Mouse (Mus musculus) intestine, embryonic 14.5 days (tissue): Measurements from ENCODE around the gene Loxl4. TPM values are rescaled to one million over a fixed set of nuclear protein-coding genes. Genes with fewer than 3 reads are reported as not detected.
A peak's percentile ranks its signal among the peaks of the same experiment; 100 is the strongest.

Experiments used
- ATAC-seq: fragments of 200-750 bp; cut with Nextera tagmentation; replicated peaks from 2 replicates; pipeline ENCODE4 v1.8.0; 2017; ENCODE audit warnings: low read depth, moderate number of reproducible peaks, moderate TSS enrichment, moderate library complexity; ENCODE audit not compliant: low FRiP score, low TSS enrichment
- DNase-seq: peaks from one replicate; pipeline ENCODE4 v3.0.0-alpha.2; 2018; ENCODE audit warnings: low spot score
- H3K27ac ChIP-seq: fragments of 300-500 bp; sonication (generic); 2 replicates; pipeline ENCODE4 v1.5.1; 2014; ENCODE audit warnings: low read depth, mild to moderate bottlenecking, control low read depth
- H3K27me3 ChIP-seq: fragments of 300-500 bp; sonication (generic); replicated peaks from 2 replicates; pipeline ENCODE4 v1.6.1; 2014; ENCODE audit warnings: low read length, control low read depth; ENCODE audit not compliant: control insufficient read depth, insufficient read depth
- H3K36me3 ChIP-seq: fragments of 300-500 bp; sonication (generic); 2 replicates; pipeline ENCODE4 v1.6.1; 2014; ENCODE audit warnings: low read length, control low read depth; ENCODE audit not compliant: control insufficient read depth, insufficient read depth
- H3K4me1 ChIP-seq: fragments of 300-500 bp; sonication (generic); replicated peaks from 2 replicates; pipeline ENCODE4 v1.6.1; 2014; ENCODE audit warnings: low read length, control low read depth, mixed read lengths; ENCODE audit not compliant: control insufficient read depth, insufficient read depth
- H3K4me2 ChIP-seq: fragments of 300-500 bp; sonication (generic); 2 replicates; pipeline ENCODE4 v1.6.1; 2014; ENCODE audit warnings: low read length
- H3K4me3 ChIP-seq: fragments of 300-500 bp; sonication (generic); 2 replicates; pipeline ENCODE4 v1.5.1; 2014; ENCODE audit warnings: low read depth, low read length, control low read depth, mixed read lengths
- H3K9ac ChIP-seq: fragments of 300-500 bp; sonication (generic); 2 replicates; pipeline ENCODE4 v1.6.1; 2014; ENCODE audit warnings: mild to moderate bottlenecking, low read length
- H3K9me3 ChIP-seq: fragments of 300-500 bp; sonication (generic); 2 replicates; pipeline ENCODE4 v1.6.1; 2016; ENCODE audit warnings: low read length, control low read depth; ENCODE audit not compliant: control insufficient read depth
- WGBS: fragments of 180-500 bp; shearing (Covaris S2); extraction: QIAGEN DNeasy Blood & Tissue Kit; methylation state at CpG from one replicate; pipeline ENCODE4 v1.1.7; 2014; 5-methylcytosine and 5-hydroxymethylcytosine counted together
- polyA plus RNA-seq: library from polyadenylated mRNA; unstranded; fragments of >200 nt; fragmentation: Nextera tagmentation; extraction: Ambion mirVana; gene quantifications from 2 replicates; pipeline ENCODE4 v1.2.1, GENCODE M21; 2014

The Loxl4 gene
- polyA plus RNA-seq, 1 experiment from 2014 or later = 1.8 TPM

GRCm38 (mm10) chr19:42631541-42631961 lies 18.9 kb upstream of the Loxl4 start:
- H3K4me2 ChIP-seq = peak overlapping the region; percentile 35
- 0 out of 2 replicates have a peak, but pooled peaks cover 2% of the 10 kb centered on the region for H3K27me3 ChIP-seq
- peak; percentile 68 for DNase-seq
- 3% methylated on average over 8 of the region's 8 CpGs for WGBS
- 0 out of 2 replicates have a peak, but pooled peaks have one; percentile 53 for ATAC-seq
- no peaks in the 10 kb centered on the region for H3K36me3 ChIP-seq
- no peak overlapping the region for H3K9ac ChIP-seq
- no peaks in the 10 kb centered on the region for H3K9me3 ChIP-seq
- H3K4me1 ChIP-seq = peaks cover 9% of the 10 kb centered on the region; the same call in 1 of the 2 replicates
- H3K4me3 ChIP-seq = 0 out of 2 replicates have a peak overlapping the region, but pooled peaks have one; percentile 10
- H3K27ac ChIP-seq = peak overlapping the region; percentile 51; the same call in 1 of the 2 replicates

GRCm38 (mm10) chr19:42628068-42628467 lies 15.5 kb upstream of the Loxl4 start:
- Histone ChIP-seq H3K4me2 (no peak overlapping the region), H3K9ac (no peak overlapping the region), H3K4me1 (peaks cover 9% of the 10 kb centered on the region; the same call in 1 of the 2 replicates), H3K27ac (no peak overlapping the region), H3K4me3 (no peak overlapping the region), H3K36me3 (no peaks in the 10 kb centered on the region), H3K27me3 (0 out of 2 replicates have a peak, but pooled peaks cover under 1% of the 10 kb centered on the region), H3K9me3 (no peaks in the 10 kb centered on the region)
- WGBS = 83% methylated on average over 6 of the region's 6 CpGs
- ATAC-seq (no peak), DNase-seq (peak; percentile 12)

GRCm38 (mm10) chr19:42613647-42614225 lies 1.1 kb upstream of the Loxl4 start:
- H3K9me3 ChIP-seq = no peaks in the 10 kb centered on the region
- peaks cover 6% of the 10 kb centered on the region for H3K4me1 ChIP-seq
- no peaks in the 10 kb centered on the region for H3K36me3 ChIP-seq
- H3K9ac ChIP-seq = no peak overlapping the region
- ATAC-seq (no peak), DNase-seq (no peak)
- H3K4me2 ChIP-seq = no peak overlapping the region
- 72% methylated on average over 7 of the region's 7 CpGs for WGBS
- H3K4me3 ChIP-seq = no peak overlapping the region
- H3K27me3 ChIP-seq = 0 out of 2 replicates have a peak, but pooled peaks cover 5% of the 10 kb centered on the region
- H3K27ac ChIP-seq = no peak overlapping the region

GRCm38 (mm10) chr19:42613116-42613515 lies 503 bp upstream of the Loxl4 start:
- Histone ChIP-seq H3K4me3 (peak overlapping the region; percentile 34), H3K27me3 (0 out of 2 replicates have a peak, but pooled peaks cover 5% of the 10 kb centered on the region), H3K4me2 (peak overlapping the region; percentile 64), H3K9ac (peak overlapping the region; percentile 39), H3K4me1 (peaks cover 6% of the 10 kb centered on the region), H3K9me3 (no peaks in the 10 kb centered on the region), H3K27ac (no peak overlapping the region), H3K36me3 (no peaks in the 10 kb centered on the region)
- ATAC-seq (no peak), DNase-seq (peak; percentile 58)
- WGBS = 19% methylated on average over 7 of the region's 7 CpGs

GRCm38 (mm10) chr19:42611746-42612145 lies 867 bp downstream of the Loxl4 start:
- Histone ChIP-seq H3K9ac (no peak overlapping the region), H3K27me3 (0 out of 2 replicates have a peak, but pooled peaks cover 5% of the 10 kb centered on the region), H3K4me1 (peaks cover 6% of the 10 kb centered on the region), H3K9me3 (no peaks in the 10 kb centered on the region), H3K36me3 (no peaks in the 10 kb centered on the region), H3K4me3 (no peak overlapping the region), H3K27ac (no peak overlapping the region), H3K4me2 (no peak overlapping the region)
- DNase-seq = no peak
- 83% methylated on average over 4 of the region's 4 CpGs for WGBS
- no peak for ATAC-seq

- Histone ChIP-seq H3K9ac (no peak overlapping the region), H3K36me3 (no peaks in the 10 kb centered on the region), H3K4me3 (no peak overlapping the region), H3K4me2 (no peak overlapping the region), H3K27ac (no peak overlapping the region), H3K27me3 (0 out of 2 replicates have a peak, but pooled peaks cover 5% of the 10 kb centered on the region), H3K4me1 (peaks cover 6% of the 10 kb centered on the region), H3K9me3 (no peaks in the 10 kb centered on the region)
- WGBS = 96% methylated on average over 3 of the region's 3 CpGs
- ATAC-seq (no peak), DNase-seq (no peak)
Observed at GRCm38 (mm10) chr19:42609716-42610115, 2.9 kb downstream of the Loxl4 start.

GRCm38 (mm10) chr19:42608082-42608481 lies 4.5 kb downstream of the Loxl4 start:
- Histone ChIP-seq H3K27me3 (no peaks in the 10 kb centered on the region), H3K4me2 (no peak overlapping the region), H3K9ac (no peak overlapping the region), H3K4me3 (no peak overlapping the region), H3K27ac (no peak overlapping the region), H3K36me3 (no peaks in the 10 kb centered on the region), H3K4me1 (peaks cover 3% of the 10 kb centered on the region), H3K9me3 (no peaks in the 10 kb centered on the region)
- ATAC-seq = no peak
- no peak for DNase-seq
- WGBS = 97% methylated on average over 5 of the region's 5 CpGs

GRCm38 (mm10) chr19:42602576-42602975 lies 10.0 kb downstream of the Loxl4 start:
- 69% methylated on average over 8 of the region's 8 CpGs for WGBS
- Histone ChIP-seq H3K27ac (no peak overlapping the region), H3K27me3 (no peaks in the 10 kb centered on the region), H3K4me1 (no peaks in the 10 kb centered on the region), H3K9ac (no peak overlapping the region), H3K4me2 (no peak overlapping the region), H3K36me3 (no peaks in the 10 kb centered on the region), H3K4me3 (no peak overlapping the region), H3K9me3 (no peaks in the 10 kb centered on the region)
- no peak for ATAC-seq
- no peak for DNase-seq

GRCm38 (mm10) chr19:42602041-42602440 lies 10.6 kb downstream of the Loxl4 start:
- Histone ChIP-seq H3K4me2 (no peak overlapping the region), H3K4me3 (no peak overlapping the region), H3K27me3 (no peaks in the 10 kb centered on the region), H3K9me3 (no peaks in the 10 kb centered on the region), H3K27ac (no peak overlapping the region), H3K4me1 (no peaks in the 10 kb centered on the region), H3K36me3 (no peaks in the 10 kb centered on the region), H3K9ac (no peak overlapping the region)
- DNase-seq (peak; percentile 7), ATAC-seq (no peak)
- WGBS = 73% methylated on average over 8 of the region's 8 CpGs
